Mouse (Mus musculus) fibroblast of lung, adult 2 months (primary cell): Measurements from ENCODE around the gene Sgsm2.

Source experiments
- DNase-seq: peaks from one replicate; pipeline ENCODE4 v3.0.0-alpha.2; 2011; ENCODE audit warnings: low read depth

Sgsm2 gene

DNA sequence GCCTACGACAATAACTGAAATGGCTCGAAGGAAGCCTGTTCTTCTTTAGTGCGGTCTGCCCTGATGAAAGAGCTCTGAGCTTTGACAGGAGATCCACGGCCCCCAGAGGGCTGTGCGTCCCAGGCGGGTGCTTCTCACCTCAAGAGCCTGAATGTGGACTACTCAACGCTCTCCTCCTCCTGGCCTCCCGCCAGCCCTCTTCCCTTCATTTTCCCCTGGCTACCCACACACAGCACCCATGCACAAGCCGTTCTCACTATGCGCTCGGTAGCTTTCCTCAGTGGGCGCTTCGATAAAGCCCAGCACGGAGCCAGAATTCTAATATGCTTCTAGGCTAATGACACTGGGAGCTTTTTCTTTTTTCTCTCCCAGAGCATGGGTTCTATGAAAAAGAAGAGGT lies 14.9 kb downstream of the Sgsm2 start:
- no peak for DNase-seq

DNA sequence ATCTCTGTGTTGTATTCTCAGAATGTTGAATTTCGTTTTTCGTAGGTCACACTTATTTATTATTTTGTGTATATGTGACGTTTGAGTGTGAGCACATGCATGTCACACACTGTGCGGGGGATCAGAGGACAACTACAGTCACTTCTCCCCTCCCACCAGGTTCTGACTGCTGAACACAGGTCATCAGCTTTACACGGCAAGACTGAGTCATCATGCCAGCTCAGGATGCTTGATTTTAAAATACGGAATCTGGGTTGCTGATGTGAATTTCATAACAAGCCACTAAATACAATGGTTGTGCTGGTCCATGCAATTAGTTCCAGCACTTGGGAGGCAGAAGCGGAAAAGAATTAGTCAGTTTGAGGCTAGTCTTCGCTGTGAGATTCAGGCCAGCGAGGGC lies 15.9 kb downstream of the Sgsm2 start:
- DNase-seq = peak; percentile 56

DNA sequence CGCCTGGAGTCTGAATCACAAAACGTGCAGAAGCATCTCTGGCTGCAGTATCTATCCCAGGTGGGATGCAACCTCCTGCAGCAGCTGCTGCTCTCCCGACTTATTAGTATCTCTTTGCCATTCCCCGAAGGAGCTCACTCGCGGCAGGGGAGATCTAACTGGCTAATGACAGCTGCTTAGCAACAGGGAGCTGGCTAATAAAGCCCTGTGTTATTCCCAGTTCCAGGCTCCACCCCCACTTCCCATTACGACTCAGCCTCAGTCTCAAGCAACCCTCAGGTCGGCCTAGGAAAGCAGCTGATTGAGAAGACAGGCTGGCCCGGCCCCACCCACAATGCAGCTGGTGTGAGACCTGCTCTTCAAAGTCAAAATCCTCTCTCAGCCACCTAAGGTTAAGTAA lies 20.1 kb downstream of the Sgsm2 start:
- DNase-seq = peak; percentile 72

DNA sequence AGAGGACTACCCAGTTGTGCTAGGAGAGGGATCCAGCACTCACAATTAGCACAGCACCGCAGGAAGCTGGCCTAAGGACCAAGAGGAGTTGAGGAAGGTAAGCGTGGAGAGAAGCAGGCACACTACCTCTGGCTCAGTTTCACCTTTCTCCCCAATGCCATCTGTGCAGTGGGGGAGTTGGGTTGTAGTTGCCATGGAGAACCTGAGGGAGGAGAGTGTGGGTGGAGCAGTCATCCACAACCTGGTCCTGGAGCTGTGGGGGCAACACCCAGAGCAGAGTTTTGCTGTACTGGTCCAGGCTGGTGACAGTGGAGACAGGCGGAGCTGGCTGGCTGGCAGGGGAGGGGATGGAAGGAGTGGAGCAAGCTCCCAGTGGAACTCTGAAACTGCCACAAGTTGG lies 22.2 kb downstream of the Sgsm2 start:
- no peak for DNase-seq

DNA sequence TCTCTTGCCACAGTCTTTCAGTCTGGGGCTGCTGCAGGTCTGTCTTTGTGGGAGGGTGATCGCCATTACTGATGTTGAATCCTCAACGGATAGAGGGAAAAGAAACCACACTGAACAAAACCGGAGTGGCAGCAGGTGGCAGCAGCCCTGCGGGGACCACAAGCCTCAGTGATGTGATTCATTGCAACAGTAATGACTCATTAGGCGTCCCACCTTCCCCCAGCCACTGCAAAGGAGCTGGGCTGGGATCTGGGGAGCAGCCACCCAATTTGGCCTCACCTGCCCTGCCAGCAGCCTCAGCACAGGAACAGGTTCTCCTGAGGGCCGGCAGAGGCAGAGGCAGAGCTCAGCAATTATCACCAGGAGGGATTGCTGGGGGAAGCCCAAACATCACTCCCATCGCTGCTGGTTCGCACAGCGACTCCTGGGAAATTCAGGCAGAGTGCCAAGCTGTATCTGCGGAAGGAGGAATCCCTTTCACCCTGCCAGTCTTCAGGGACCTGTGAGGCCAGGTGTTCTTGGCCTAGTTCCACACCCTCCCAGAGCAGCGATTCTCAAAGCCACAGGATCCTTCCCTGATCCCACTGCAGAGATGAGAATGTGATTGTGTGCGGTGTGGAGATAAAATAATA lies 25.8 kb downstream of the Sgsm2 start:
- DNase-seq = no peak

DNA sequence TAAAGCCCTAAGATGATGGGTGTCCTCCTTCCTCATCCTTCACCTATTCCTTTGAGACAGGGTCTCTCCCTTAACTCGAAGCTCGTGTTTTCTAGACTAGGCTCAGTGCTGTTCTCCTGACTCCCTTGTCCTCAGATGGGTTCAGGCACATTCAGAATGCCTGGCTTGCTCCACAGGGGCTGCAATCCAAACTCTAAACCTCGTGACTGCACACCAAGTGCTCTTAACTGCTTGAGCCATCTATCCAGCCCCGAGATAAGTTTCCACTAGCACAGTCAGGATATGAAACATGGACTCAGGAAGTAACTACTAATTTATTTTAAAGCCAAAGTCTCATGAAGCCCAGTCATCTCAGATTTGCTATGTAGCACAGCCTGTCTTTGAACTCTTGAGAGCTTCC lies 26.3 kb downstream of the Sgsm2 start:
- DNase-seq = no peak

DNA sequence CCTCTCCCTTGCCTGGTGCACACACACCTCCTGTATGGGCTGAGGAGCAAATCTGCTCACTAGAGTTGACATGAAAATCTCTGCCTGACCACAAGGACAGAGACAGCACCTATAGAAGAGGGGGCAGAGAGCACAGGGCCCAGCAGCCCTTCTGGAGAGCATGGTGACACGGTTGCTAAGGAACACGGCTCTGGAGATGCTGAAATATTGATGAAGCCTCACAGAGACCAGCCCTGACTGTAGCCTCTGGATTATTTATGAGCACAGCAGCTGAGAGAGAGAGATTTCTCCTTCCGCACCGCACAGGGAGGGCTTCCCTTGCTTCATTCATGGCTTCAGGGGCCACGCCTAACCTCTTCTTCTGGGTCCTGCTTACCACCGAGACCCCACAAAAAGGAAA lies 27.3 kb downstream of the Sgsm2 start:
- no peak for DNase-seq

DNA sequence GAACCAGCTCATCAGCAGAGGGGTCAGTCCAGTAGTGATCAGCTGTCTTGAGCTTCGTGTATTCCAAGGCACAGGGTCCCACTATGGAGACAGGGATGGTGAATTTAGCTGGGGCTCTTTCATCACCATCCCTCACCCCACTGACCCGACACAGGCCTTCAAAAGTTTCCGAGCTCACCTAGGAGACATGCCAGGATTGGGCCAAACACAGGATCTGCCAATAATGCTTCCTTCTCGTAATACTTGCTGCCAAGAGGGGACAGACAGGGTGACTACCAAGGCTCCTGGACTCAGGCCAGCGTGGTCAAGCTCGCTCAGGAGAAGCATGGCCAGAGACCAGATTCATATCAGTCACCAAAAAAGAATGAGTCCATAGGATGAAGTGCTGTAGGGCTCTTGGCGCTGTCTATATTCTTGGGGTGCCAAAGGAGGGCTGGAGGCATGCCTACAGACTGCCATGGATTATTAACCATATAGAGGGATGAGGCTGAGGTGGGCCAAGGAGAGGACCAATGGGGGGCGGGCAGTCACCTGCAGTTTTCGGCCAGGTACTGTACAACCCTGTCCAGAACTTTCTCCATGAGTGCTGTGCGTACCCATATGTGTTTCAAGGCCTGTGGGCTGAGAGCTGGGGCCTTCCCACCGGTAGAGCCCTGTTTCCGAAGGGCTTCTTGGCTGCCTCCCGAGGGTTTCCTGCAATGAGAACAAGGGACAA lies 28.7 kb downstream of the Sgsm2 start:
- DNase-seq = no peak

DNA sequence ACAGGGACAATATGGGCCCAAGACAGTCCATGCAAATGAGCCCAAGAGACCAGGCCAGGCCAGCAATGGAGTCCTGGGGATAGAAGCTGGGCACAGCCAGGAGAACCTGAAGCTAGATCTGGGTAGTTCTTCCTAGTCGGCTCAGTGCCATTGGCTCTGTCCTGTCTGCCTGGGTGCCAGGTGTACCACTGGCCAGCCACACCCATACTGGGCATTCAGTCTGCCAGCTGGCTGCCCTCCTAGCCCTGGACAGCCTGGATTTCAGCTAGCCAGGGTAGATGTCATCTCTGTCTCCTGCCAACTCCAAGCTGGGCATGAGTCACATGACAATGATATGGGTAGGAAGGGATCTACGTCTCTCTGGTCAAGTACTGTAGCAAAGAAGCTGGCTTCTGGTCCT lies 29.7 kb downstream of the Sgsm2 start:
- peak; percentile 68 for DNase-seq

DNA sequence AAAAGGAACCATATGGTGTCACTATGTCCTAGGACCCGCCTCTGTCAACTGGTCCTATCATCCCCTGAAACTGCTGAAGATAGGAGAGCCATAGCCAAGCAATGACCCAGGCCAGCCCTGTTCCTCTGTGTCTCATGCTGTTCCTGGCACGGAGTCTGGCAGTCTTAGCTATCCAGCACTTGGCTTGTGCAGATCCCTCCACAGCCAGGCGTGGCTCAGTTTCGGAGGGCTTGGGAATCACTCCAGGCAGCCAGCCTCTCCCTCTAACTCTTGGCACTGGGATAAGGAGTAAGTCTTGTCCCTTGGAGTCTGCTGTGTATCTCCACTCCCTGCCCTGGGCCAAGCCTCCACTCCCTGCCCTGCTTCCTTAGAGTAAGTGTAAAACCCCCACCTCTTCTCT lies 30.2 kb downstream of the Sgsm2 start:
- peak; percentile 91 for DNase-seq

DNA sequence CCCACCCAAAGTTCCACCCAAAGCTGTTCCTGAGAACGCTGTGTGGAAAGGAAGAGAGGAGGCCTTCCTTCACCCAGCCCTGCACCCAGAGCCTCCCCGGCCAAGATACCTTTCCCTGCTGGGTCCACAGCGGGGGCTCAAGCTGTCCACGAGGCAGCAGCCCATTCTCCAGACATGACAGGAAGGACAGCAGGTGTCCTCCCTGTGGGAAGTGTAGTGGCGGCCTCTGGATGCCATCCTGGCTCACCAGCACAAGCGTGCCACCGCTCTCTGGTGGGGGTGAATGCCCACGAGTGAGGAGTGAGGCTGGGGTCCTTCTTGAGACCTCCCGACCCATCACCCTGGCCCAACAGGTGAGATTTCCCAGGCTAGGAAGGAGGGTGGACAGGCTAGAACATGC lies 31.6 kb downstream of the Sgsm2 start:
- no peak for DNase-seq

DNA sequence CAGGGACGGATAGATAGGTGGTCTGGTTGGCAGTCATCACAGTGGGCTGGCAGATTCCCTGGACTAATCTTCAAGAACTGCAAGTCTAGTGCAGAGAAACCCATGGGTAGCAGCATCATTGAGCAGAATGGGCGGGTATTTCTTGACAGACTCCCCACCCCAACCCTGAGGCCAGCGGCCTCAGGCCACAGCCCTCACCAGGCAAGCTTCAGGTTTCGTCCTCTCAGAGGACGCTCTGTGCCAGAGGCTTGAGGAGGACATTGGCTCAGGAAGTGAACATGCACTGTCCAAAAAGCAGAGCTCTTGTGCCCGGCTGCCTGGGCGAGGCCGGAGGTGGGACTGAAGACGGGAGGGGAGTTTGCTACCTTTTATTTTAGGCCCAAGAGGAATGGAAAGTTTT lies 32.4 kb downstream of the Sgsm2 start:
- DNase-seq = no peak

DNA sequence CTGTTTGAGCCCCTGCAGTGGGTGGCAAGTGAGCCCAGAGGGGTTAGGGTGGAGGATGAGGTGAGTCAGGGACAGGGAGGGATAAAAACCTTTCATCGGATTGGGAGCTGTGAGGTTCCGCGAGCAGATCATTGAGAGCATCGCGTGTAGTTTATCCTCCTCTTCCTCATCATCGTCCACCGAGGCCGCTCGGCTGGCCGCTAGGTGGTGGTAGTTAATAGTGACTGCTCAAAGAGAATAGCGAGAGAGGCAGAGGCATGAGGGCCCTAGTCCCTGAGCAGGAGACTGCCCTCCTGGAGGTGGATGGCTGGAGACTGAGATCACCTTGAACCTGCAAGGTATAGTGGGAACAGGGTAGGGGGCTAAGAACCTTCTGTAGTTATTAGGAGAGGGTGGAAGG lies 33.4 kb downstream of the Sgsm2 start:
- no peak for DNase-seq

DNA sequence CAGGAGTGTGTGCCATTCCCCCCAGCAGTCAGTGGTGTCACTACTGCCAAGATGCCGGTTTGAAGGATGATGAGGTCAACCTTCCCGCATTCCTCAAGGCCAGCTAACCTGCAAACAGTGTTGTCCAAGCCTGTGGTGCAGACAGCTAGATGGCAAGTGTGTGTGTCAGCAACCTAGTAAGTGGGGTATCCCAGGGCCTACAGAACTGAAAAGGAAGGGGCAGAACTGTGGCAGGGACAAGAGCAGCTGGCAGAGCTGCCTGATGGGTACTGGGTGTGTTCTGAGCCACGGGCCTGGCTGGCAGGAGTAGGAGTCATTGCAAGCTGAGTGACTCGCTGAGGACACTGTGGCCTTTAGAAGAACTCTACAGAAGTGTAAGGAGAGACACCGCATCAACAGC lies 34.7 kb downstream of the Sgsm2 start:
- no peak for DNase-seq

DNA sequence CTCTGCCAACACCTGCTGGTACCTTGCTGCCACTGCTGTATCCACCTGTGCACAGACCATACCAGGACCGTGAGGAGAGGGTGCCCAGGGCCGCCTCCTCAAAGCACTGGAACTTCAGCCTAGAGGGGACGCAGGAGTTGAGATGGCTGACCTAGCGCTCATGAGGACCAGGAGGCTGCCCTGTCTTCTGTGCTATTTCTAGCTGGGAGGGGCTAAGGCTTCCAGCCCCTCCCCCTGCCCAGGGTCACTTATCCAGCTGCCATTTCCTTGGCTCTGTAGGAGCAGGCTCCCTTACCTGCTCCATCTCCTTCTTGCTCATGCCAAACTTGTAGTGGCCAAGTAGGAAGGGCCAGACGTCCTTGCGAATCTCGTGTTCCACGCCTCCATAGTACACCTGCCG lies 39.1 kb downstream of the Sgsm2 start:
- no peak for DNase-seq

DNA sequence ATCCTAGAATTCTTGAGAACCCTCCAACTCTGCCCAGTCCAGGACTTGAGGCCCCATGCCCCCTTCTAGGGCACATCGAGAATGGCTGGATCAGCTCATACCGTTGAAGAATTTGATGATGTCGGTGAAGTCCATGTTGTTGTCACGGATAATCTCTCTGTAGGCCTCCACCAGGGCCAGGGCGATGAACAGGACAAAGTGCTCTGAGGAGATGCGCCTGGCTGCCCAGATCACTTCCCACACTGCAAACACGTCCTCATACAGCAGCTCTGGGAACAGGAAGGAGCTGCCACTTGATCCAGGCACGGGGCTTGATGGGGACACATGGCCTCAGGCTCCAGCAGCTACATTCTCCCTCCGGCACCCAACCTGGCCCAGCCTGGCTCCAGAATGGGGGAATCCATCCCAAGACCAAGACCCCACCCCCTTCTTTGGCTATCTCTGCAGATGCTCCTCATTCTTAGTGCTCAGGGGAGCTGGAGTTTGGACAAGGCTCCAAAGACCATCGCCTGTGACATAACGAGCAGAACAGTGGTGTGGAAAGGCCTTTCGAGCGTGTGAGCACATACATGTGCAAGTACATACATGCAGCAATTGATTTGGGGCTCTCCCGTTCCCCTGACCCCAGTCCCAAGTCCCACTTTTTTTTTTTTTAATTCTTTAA lies 45.7 kb downstream of the Sgsm2 start:
- no peak for DNase-seq

DNA sequence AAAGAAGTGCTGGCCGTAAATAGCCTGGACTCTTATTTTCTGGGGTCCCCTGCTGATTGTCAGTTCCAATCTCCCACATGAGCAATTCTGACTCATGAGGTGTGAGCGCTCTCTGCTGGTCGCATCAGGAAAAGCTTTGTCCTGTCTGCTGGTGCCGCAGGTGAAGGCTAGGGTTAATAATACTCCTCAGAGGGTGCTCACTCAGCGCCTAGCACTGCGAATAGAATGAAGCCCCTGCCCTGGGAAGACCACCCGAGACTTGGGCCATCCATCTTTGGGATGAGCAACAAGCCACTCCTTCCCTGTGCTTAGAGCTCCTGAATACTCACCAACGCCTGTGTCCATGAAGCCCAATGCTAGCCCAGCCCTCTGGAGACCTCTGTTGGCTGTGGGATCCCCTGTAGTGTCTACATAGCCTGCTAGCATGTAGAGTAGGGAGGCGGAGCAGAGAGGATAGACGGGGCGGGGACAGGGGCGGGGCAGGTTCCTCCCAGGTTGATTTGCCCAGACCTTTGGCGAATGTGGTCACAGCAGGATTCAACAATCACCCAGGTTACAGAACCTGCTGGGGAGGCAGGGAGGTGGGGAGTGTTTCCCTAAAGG lies 48.8 kb downstream of the Sgsm2 start:
- DNase-seq = no peak

DNA sequence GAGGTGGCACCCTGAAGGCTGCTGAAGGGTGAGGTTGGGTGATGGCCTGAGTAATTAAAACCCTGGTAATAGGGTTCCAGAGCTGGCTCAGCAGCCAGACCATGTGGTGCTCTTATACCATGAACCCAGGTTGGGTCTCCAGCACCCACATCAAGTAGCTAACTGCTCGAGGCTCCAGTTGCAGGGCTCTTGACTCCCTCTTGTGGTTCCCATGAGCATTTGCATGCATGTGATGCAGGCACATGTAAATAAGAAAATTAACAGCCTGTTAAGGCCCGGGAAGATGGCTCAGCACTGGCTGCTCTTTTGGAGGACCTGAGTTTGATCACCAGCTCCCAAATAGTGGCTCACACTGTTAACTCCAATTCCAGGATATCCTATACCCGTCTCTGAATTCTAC lies 51.1 kb downstream of the Sgsm2 start:
- DNase-seq = no peak

DNA sequence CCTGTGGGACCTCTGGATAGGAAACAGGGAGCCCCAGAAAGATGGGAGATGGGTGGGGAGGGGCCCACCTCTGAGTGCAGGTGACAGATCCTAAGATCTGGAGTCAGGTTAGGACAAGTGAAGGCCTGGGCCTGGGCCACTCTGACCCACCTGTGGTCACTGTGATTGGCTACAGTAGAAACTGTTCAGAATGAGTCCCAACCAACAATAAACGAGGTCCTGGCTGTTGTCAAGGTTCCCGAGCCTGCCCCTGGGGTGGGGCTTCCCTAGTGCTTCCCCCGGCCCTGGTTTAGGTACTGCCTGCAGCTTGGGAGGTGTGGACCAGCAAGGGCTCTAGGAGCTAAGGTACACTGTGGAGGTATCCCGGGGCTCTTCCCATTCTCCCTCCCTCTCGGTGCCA lies 53.1 kb downstream of the Sgsm2 start:
- DNase-seq = no peak

DNA sequence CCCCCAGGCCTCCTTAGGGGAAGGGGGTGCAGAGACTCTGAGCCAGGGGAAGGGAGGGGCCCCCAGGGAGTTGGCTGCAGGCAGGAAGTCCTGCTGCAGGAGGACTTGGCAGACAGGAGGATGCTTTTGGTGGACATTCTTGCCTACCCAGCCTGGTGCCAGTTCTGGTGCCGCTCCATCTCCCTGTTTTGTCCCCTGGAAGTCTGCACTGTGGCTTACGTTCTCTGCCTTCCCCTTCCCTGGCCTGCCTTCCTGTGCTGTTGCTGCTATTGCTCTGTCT lies 53.5 kb downstream of the Sgsm2 start:
- DNase-seq = no peak

DNA sequence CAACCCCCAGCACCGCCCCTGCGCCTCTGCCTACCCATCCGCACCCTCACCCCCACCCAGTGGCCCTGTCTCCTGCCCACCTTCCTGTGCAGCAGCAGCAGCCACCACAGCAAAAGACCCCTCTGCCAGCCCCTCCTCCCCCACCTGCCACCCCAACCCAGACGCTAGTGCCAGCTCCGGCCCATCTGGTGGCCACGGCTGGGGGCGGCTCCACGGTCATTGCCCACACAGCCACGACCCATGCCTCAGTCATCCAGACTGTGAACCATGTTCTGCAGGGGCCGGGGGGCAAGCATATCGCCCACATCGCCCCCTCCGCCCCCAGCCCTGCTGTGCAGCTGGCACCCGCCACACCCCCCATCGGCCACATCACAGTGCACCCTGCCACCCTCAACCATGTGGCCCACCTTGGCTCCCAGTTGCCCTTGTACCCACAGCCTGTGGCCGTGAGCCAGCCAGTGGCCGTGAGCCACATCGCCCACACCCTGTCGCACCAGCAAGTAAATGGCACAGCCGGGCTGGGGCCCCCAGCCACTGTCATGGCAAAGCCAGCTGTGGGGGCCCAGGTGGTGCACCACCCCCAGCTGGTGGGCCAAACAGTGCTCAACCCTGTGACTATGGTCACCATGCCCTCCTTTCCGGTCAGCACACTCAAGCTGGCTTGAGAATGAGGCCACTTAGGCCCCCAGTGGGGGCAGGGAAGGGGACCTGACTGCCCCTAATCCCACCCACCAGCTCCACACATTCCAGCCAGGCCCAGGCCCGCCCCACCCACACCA lies 54.0 kb downstream of the Sgsm2 start:
- no peak for DNase-seq

DNA sequence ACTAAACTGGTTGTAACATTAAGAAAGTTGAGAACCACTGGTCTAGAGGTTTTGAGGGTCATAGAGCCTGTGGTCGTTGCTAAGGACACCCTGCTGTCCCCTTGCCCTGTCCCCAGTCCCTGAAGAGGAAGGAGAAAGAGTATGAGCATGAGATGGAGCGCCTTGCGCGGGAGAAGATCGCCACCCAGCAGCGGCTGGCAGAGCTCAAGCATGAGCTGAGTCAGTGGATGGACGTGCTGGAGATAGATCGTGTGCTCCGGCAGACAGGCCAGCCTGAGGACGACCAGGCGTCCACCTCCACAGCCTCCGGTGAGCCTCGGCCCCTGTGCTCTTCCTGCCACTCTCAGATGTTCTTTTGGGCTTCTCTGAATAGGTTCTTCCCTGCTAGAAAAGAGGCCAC lies 54.8 kb downstream of the Sgsm2 start:
- DNase-seq = no peak

DNA sequence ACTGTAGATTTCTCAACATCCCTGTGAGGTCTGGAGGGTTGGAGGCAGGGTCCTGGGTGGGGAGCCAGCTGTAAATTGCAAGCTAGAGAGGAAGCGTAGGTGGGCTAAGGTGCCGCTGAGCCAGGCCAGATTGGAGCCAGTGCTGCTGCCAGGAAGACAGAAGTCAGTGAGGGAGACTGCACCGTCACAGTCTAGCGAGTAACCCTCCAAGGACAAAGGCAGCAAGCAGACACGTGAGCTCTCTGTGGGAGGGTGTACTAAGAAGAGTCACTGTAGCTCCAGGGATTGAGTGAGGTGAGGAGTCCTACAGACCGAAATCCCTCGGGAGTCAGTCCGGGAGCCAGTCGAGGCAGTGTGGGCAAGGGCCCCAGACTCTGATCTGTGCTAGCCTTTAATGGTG lies 55.5 kb downstream of the Sgsm2 start:
- no peak for DNase-seq
